Mouse (Mus musculus): ENCODE measurements at regions not wholly inside any gene's neighbourhood (a gene's known extent, or its start where the extent isn't known, plus 50 kb on each side); places are given as distances from the start of the nearest gene placed in this dataset.

GRCm38 (mm10) chr4:100037868-100038267 lies 57.7 kb upstream of the Ror1 start:
- peak; percentile 21 for DNase-seq

GRCm38 (mm10) chr4:100039741-100040140 lies 55.9 kb upstream of the Ror1 start:
- DNase-seq = no peak

GRCm38 (mm10) chr4:100041982-100042381 lies 53.6 kb upstream of the Ror1 start:
- DNase-seq = no peak

- DNase-seq = no peak
Measured at GRCm38 (mm10) chr4:100045164-100045906, 50.3 kb upstream of the Ror1 start.

Data from adrenal gland, adult 2 months (tissue).